Mouse (Mus musculus): Measurements from ENCODE around the gene Htr1f. TPM values are rescaled to one million over a fixed set of nuclear protein-coding genes. Genes with fewer than 3 reads are reported as not detected.

Gene Htr1f
- total RNA-seq, 2 experiments from 2014 or later: 5.3 to 5.7 TPM

- no peak for DNase-seq
Measured at GRCm38 (mm10) chr16:64961690-64962089, 144.0 kb downstream of the Htr1f start.

GRCm38 (mm10) chr16:64941646-64942195 is 163.9 kb downstream of the Htr1f start:
- no peak for DNase-seq

GRCm38 (mm10) chr16:64934793-64935192 is 170.9 kb downstream of the Htr1f start:
- no peak for DNase-seq

- DNase-seq: no peak
Measured at GRCm38 (mm10) chr16:64934011-64934410, 171.6 kb downstream of the Htr1f start.

GRCm38 (mm10) chr16:64923500-64923899 is 182.2 kb downstream of the Htr1f start:
- DNase-seq: no peak

- no peak for DNase-seq
Measured at GRCm38 (mm10) chr16:64908747-64909146, 196.9 kb downstream of the Htr1f start.

- DNase-seq: no peak
Measured at GRCm38 (mm10) chr16:64907112-64907511, 198.5 kb downstream of the Htr1f start.

- DNase-seq: no peak
Measured at GRCm38 (mm10) chr16:64903328-64903727, 202.3 kb downstream of the Htr1f start.

GRCm38 (mm10) chr16:64899084-64899483 is 206.6 kb downstream of the Htr1f start:
- no peak for DNase-seq

GRCm38 (mm10) chr16:64889496-64889895 is 216.2 kb downstream of the Htr1f start:
- DNase-seq: no peak

- DNase-seq: no peak
Measured at GRCm38 (mm10) chr16:64885547-64885946, 220.1 kb downstream of the Htr1f start.

- no peak for DNase-seq
Measured at GRCm38 (mm10) chr16:64885142-64885541, 220.5 kb downstream of the Htr1f start.

GRCm38 (mm10) chr16:64884420-64884838 is 221.2 kb downstream of the Htr1f start:
- no peak for DNase-seq

- DNase-seq: no peak
Measured at GRCm38 (mm10) chr16:64883896-64884295, 221.8 kb downstream of the Htr1f start.

- no peak for DNase-seq
Measured at GRCm38 (mm10) chr16:64881442-64881841, 224.2 kb downstream of the Htr1f start.

GRCm38 (mm10) chr16:64880986-64881385 is 224.7 kb downstream of the Htr1f start:
- no peak for DNase-seq

- no peak for DNase-seq
Measured at GRCm38 (mm10) chr16:64879735-64880134, 225.9 kb downstream of the Htr1f start.

GRCm38 (mm10) chr16:64878611-64879132 is 227.0 kb downstream of the Htr1f start:
- no peak for DNase-seq

- DNase-seq: no peak
Measured at GRCm38 (mm10) chr16:64877314-64877713, 228.3 kb downstream of the Htr1f start.

GRCm38 (mm10) chr16:64876631-64877265 is 228.9 kb downstream of the Htr1f start:
- no peak for DNase-seq

- no peak for DNase-seq
Measured at GRCm38 (mm10) chr16:64875822-64876221, 229.8 kb downstream of the Htr1f start.

GRCm38 (mm10) chr16:64875384-64875783 is 230.3 kb downstream of the Htr1f start:
- no peak for DNase-seq
